Mouse (Mus musculus) induced T-regulatory cell, adult 2 months (primary cell): Measurements from ENCODE around the gene Nr2f1.

Experiments used
- DNase-seq: peaks from one replicate; pipeline ENCODE4 v3.0.0-alpha.2; 2012; ENCODE audit warnings: low read depth

The Nr2f1 gene

GRCm38 (mm10) chr13:78179312-78180097 lies 20.1 kb downstream of the Nr2f1 start:
- DNase-seq: no peak

GRCm38 (mm10) chr13:78178771-78179170 lies 20.8 kb downstream of the Nr2f1 start:
- DNase-seq: no peak

GRCm38 (mm10) chr13:78178021-78178420 lies 21.5 kb downstream of the Nr2f1 start:
- DNase-seq: no peak

GRCm38 (mm10) chr13:78177381-78177950 lies 22.1 kb downstream of the Nr2f1 start:
- DNase-seq: no peak

GRCm38 (mm10) chr13:78175821-78176380 lies 23.7 kb downstream of the Nr2f1 start:
- DNase-seq: no peak

- no peak for DNase-seq
These were observed 24.7 kb downstream of the Nr2f1 start for GRCm38 (mm10) chr13:78174891-78175290.

- no peak for DNase-seq
These were observed 25.4 kb downstream of the Nr2f1 start for GRCm38 (mm10) chr13:78174191-78174590.

GRCm38 (mm10) chr13:78172861-78173260 lies 26.7 kb downstream of the Nr2f1 start:
- no peak for DNase-seq

- DNase-seq: no peak
These were observed 27.4 kb downstream of the Nr2f1 start for GRCm38 (mm10) chr13:78171984-78172636.

GRCm38 (mm10) chr13:78171320-78171719 lies 28.2 kb downstream of the Nr2f1 start:
- no peak for DNase-seq

- no peak for DNase-seq
These were observed 31.4 kb downstream of the Nr2f1 start for GRCm38 (mm10) chr13:78168166-78168565.

- no peak for DNase-seq
These were observed 34.6 kb downstream of the Nr2f1 start for GRCm38 (mm10) chr13:78164941-78165340.

- peak; percentile 45 for DNase-seq
These were observed 36.2 kb downstream of the Nr2f1 start for GRCm38 (mm10) chr13:78163087-78163958.

- DNase-seq: peak; percentile 28
These were observed 37.4 kb downstream of the Nr2f1 start for GRCm38 (mm10) chr13:78162149-78162548.

GRCm38 (mm10) chr13:78157465-78157864 lies 42.1 kb downstream of the Nr2f1 start:
- DNase-seq: no peak
